Mouse (Mus musculus) stomach, postnatal 0 days (tissue): ENCODE measurements at regions not wholly inside any gene's neighbourhood (a gene's known extent, or its start where the extent isn't known, plus 50 kb on each side); places are given as distances from the start of the nearest gene placed in this dataset.

Experiments
- CTCF ChIP-seq: IDR thresholded peaks from 2 replicates; pipeline ENCODE4 v1.5.1; 2016; ENCODE audit warnings: antibody characterized with exemption, low read depth, mild to moderate bottlenecking, moderate library complexity
- EP300 ChIP-seq: optimal IDR thresholded peaks from 2 replicates; pipeline ENCODE3; 2016; ENCODE audit warnings: antibody characterized with exemption

- no peak for TF ChIP-seq CTCF
- no peak for TF ChIP-seq EP300
Observed at GRCm38 (mm10) chr8:8517599-8517998, 143.4 kb downstream of the Efnb2 start.
